Mouse (Mus musculus) layer of hippocampus, adult 8-10 months (tissue): Measurements from ENCODE around the gene Bcap29. TPM values are rescaled to one million over a fixed set of nuclear protein-coding genes. Genes with fewer than 3 reads are reported as not detected.
"Not testable (repeated sequence)": the region's sequence is repeated elsewhere in the genome, so short reads cannot be mapped to it uniquely, and the experiment has no call there.

Source experiments
- DNase-seq, 2 experiments: peaks; one replicate each; pipeline ENCODE4 v3.0.0; 2022; ENCODE audit warnings: low spot score in 2 of 2
- total RNA-seq, 4 experiments: library from RNA; stranded (reverse); gene quantifications; 2 replicates each; pipeline ENCODE4 v1.2.4; 2022

Gene Bcap29
- total RNA-seq, 4 experiments from 2014 or later: 35.8 to 49.2 (median 41.2) TPM

GRCm38 (mm10) chr12:31578691-31579476, 55.6 kb downstream of the Bcap29 start:
- peak; percentile 73 to 78 for DNase-seq

- DNase-seq: no peak
Measured at GRCm38 (mm10) chr12:31574506-31574905, 60.0 kb downstream of the Bcap29 start.

GRCm38 (mm10) chr12:31569784-31570183, 64.7 kb downstream of the Bcap29 start:
- no peak for DNase-seq

GRCm38 (mm10) chr12:31568661-31569060, 65.8 kb downstream of the Bcap29 start:
- no peak for DNase-seq

- DNase-seq: not testable (repeated sequence)
Measured at GRCm38 (mm10) chr12:31567535-31567934, 66.9 kb downstream of the Bcap29 start.

GRCm38 (mm10) chr12:31560712-31561111, 73.7 kb downstream of the Bcap29 start:
- no peak for DNase-seq

GRCm38 (mm10) chr12:31560002-31560401, 74.5 kb downstream of the Bcap29 start:
- no peak for DNase-seq

GRCm38 (mm10) chr12:31554371-31554770, 80.1 kb downstream of the Bcap29 start:
- DNase-seq: no peak

- no peak for DNase-seq
Measured at GRCm38 (mm10) chr12:31551252-31551651, 83.2 kb downstream of the Bcap29 start.

- no peak for DNase-seq
Measured at GRCm38 (mm10) chr12:31546061-31546460, 88.4 kb downstream of the Bcap29 start.

- no peak for DNase-seq
Measured at GRCm38 (mm10) chr12:31545219-31545618, 89.2 kb downstream of the Bcap29 start.

GRCm38 (mm10) chr12:31541541-31541940, 92.9 kb downstream of the Bcap29 start:
- DNase-seq: no peak

Other genes starting within 250 kb of the Bcap29 start
- under 1 TPM; 0.25 to 0.41 (median 0.27) TPM for gene Slc26a3, start 243.8 kb downstream of the Bcap29 start, total RNA-seq
- 10 to 100 TPM; 22.4 to 26.9 (median 25.1) TPM for gene Cbll1, start 135.0 kb downstream of the Bcap29 start, total RNA-seq
- gene Slc26a4, start 74.7 kb downstream of the Bcap29 start, total RNA-seq: 10 to 100 TPM in 3 of 4 experiments, 1 to 10 TPM in 1; 9.8 to 13.1 (median 10.8) TPM
- 10 to 100 TPM; 10.4 to 14.0 (median 11.0) TPM for gene Dus4l, start 20.2 kb upstream of the Bcap29 start, total RNA-seq
- 10 to 100 TPM; 57.4 to 68.6 (median 67.5) TPM for gene Cog5, start 20.2 kb upstream of the Bcap29 start, total RNA-seq
- gene Gpr22, start 79.3 kb upstream of the Bcap29 start, total RNA-seq: 10 to 100 TPM; 70.4 to 84.7 (median 75.1) TPM